Mouse (Mus musculus): ENCODE data around the gene Cacna2d1. TPM values are rescaled to one million over a fixed set of nuclear protein-coding genes. Genes with fewer than 3 reads are reported as not detected.
A peak's percentile ranks its signal among the peaks of the same experiment; 100 is the strongest.

The Cacna2d1 gene
- total RNA-seq, 4 experiments from 2014 or later: 242 to 290 (median 257) TPM

GRCm38 (mm10) chr5:16155375-16156284, 221.1 kb downstream of the Cacna2d1 start:
- no peak for DNase-seq (ENCODE audit: low spot score in 2 of 2)

- no peak for DNase-seq (ENCODE audit: low spot score in 2 of 2)
Observed at GRCm38 (mm10) chr5:16163270-16163669, 228.8 kb downstream of the Cacna2d1 start.

- no peak for DNase-seq (ENCODE audit: low spot score in 2 of 2)
Observed at GRCm38 (mm10) chr5:16166117-16166867, 231.8 kb downstream of the Cacna2d1 start.

- no peak for DNase-seq (ENCODE audit: low spot score in 2 of 2)
Observed at GRCm38 (mm10) chr5:16166868-16167267, 232.4 kb downstream of the Cacna2d1 start.

GRCm38 (mm10) chr5:16181041-16181440, 246.6 kb downstream of the Cacna2d1 start:
- no peak for DNase-seq (ENCODE audit: low spot score in 2 of 2)

GRCm38 (mm10) chr5:16184064-16184463, 249.6 kb downstream of the Cacna2d1 start:
- no peak for DNase-seq (ENCODE audit: low spot score in 2 of 2)

- no peak for DNase-seq (ENCODE audit: low spot score in 2 of 2)
Observed at GRCm38 (mm10) chr5:16187931-16188330, 253.4 kb downstream of the Cacna2d1 start.

- no peak for DNase-seq (ENCODE audit: low spot score in 2 of 2)
Observed at GRCm38 (mm10) chr5:16189878-16190277, 255.4 kb downstream of the Cacna2d1 start.

- DNase-seq (ENCODE audit: low spot score in 2 of 2): no peak
Observed at GRCm38 (mm10) chr5:16191165-16191564, 256.7 kb downstream of the Cacna2d1 start.

- no peak for DNase-seq (ENCODE audit: low spot score in 2 of 2)
Observed at GRCm38 (mm10) chr5:16199816-16200215, 265.3 kb downstream of the Cacna2d1 start.

- no peak for DNase-seq (ENCODE audit: low spot score in 2 of 2)
Observed at GRCm38 (mm10) chr5:16221960-16222359, 287.5 kb downstream of the Cacna2d1 start.

GRCm38 (mm10) chr5:16225359-16225758, 290.9 kb downstream of the Cacna2d1 start:
- no peak for DNase-seq (ENCODE audit: low spot score in 2 of 2)

- peak in 1 of 2 experiments; percentile 6 for DNase-seq (ENCODE audit: low spot score in 2 of 2)
Observed at GRCm38 (mm10) chr5:16229384-16229783, 294.9 kb downstream of the Cacna2d1 start.

- no peak for DNase-seq (ENCODE audit: low spot score in 2 of 2)
Observed at GRCm38 (mm10) chr5:16231477-16231876, 297.0 kb downstream of the Cacna2d1 start.

GRCm38 (mm10) chr5:16234891-16235290, 300.4 kb downstream of the Cacna2d1 start:
- DNase-seq (ENCODE audit: low spot score in 2 of 2): no peak

- no peak for DNase-seq (ENCODE audit: low spot score in 2 of 2)
Observed at GRCm38 (mm10) chr5:16235864-16236263, 301.4 kb downstream of the Cacna2d1 start.

GRCm38 (mm10) chr5:16236608-16237007, 302.1 kb downstream of the Cacna2d1 start:
- DNase-seq (ENCODE audit: low spot score in 2 of 2): no peak

GRCm38 (mm10) chr5:16237972-16238371, 303.5 kb downstream of the Cacna2d1 start:
- DNase-seq (ENCODE audit: low spot score in 2 of 2): peak; percentile 5 to 34

- no peak for DNase-seq (ENCODE audit: low spot score in 2 of 2)
Observed at GRCm38 (mm10) chr5:16240255-16240654, 305.8 kb downstream of the Cacna2d1 start.

- DNase-seq (ENCODE audit: low spot score in 2 of 2): no peak
Observed at GRCm38 (mm10) chr5:16243599-16243998, 309.1 kb downstream of the Cacna2d1 start.

- DNase-seq (ENCODE audit: low spot score in 2 of 2): no peak
Observed at GRCm38 (mm10) chr5:16252738-16253513, 318.4 kb downstream of the Cacna2d1 start.
